Mouse (Mus musculus): ENCODE results near the gene Tmem189. TPM values are rescaled to one million over a fixed set of nuclear protein-coding genes. Genes with fewer than 3 reads are reported as not detected.
A peak's percentile ranks its signal among the peaks of the same experiment; 100 is the strongest.

The Tmem189 gene
- polyA plus RNA-seq, 1 experiment from 2014 or later, result 43.3 TPM

GRCm38 (mm10) chr2:167599917-167600316 lies 89.7 kb downstream of the Tmem189 start:
- no peak overlapping the region for H3K4me2 ChIP-seq
- no peaks in the 10 kb centered on the region for H3K9me3 ChIP-seq (ENCODE audit: low read depth, low read length)
- WGBS, result 62% methylated on average over 6 of the region's 6 CpGs
- DNase-seq, result peak; percentile 66
- no peaks in the 10 kb centered on the region for H3K27me3 ChIP-seq (ENCODE audit: insufficient read depth, low read length)
- no peaks in the 10 kb centered on the region for H3K36me3 ChIP-seq (ENCODE audit: insufficient read depth)
- peaks cover 38% of the 10 kb centered on the region for H3K4me1 ChIP-seq (ENCODE audit: insufficient read depth)
- H3K4me3 ChIP-seq (ENCODE audit: low read depth, low read length), result no peak overlapping the region
- no peak overlapping the region for H3K9ac ChIP-seq
- 0 out of 2 replicates have a peak overlapping the region, but pooled peaks have one; percentile 20 for H3K27ac ChIP-seq (ENCODE audit: low read depth)
- no peak for TF ChIP-seq CTCF (IDR thresholded peaks at IDR 0.05; ENCODE audit: low read depth)
- ATAC-seq (ENCODE audit: insufficient read depth), result no peak

- TF ChIP-seq CTCF (IDR thresholded peaks at IDR 0.05; ENCODE audit: low read depth), result no peak
- Histone ChIP-seq H3K9me3 (ENCODE audit: low read depth, low read length) (no peaks in the 10 kb centered on the region), H3K9ac (no peak overlapping the region), H3K36me3 (ENCODE audit: insufficient read depth) (no peaks in the 10 kb centered on the region), H3K27me3 (ENCODE audit: insufficient read depth, low read length) (no peaks in the 10 kb centered on the region), H3K4me3 (ENCODE audit: low read depth, low read length) (no peak overlapping the region), H3K27ac (ENCODE audit: low read depth) (peak overlapping the region; percentile 27; the same call in 1 of the 2 replicates), H3K4me2 (no peak overlapping the region), H3K4me1 (ENCODE audit: insufficient read depth) (peaks cover 38% of the 10 kb centered on the region)
- WGBS, result 77% methylated on average over 5 of the region's 5 CpGs
- DNase-seq (no peak), ATAC-seq (ENCODE audit: insufficient read depth) (no peak)
These were observed 90.4 kb downstream of the Tmem189 start for GRCm38 (mm10) chr2:167599195-167599594.

GRCm38 (mm10) chr2:167597492-167598186 lies 92.0 kb downstream of the Tmem189 start:
- Histone ChIP-seq H3K9ac (peak overlapping the region; percentile 46; the same call in 1 of the 2 replicates), H3K4me3 (ENCODE audit: low read depth, low read length) (peak overlapping the region; percentile 30), H3K27me3 (ENCODE audit: insufficient read depth, low read length) (no peaks in the 10 kb centered on the region), H3K27ac (ENCODE audit: low read depth) (peak overlapping the region; percentile 89), H3K4me2 (peak overlapping the region; percentile 64), H3K4me1 (ENCODE audit: insufficient read depth) (peaks cover 50% of the 10 kb centered on the region), H3K36me3 (ENCODE audit: insufficient read depth) (no peaks in the 10 kb centered on the region), H3K9me3 (ENCODE audit: low read depth, low read length) (no peaks in the 10 kb centered on the region)
- DNase-seq (peak; percentile 93), ATAC-seq (ENCODE audit: insufficient read depth) (peak; percentile 79)
- WGBS, result 9% methylated on average over 36 of the region's 40 CpGs
- no peak for TF ChIP-seq CTCF (IDR thresholded peaks at IDR 0.05; ENCODE audit: low read depth)

DNA sequence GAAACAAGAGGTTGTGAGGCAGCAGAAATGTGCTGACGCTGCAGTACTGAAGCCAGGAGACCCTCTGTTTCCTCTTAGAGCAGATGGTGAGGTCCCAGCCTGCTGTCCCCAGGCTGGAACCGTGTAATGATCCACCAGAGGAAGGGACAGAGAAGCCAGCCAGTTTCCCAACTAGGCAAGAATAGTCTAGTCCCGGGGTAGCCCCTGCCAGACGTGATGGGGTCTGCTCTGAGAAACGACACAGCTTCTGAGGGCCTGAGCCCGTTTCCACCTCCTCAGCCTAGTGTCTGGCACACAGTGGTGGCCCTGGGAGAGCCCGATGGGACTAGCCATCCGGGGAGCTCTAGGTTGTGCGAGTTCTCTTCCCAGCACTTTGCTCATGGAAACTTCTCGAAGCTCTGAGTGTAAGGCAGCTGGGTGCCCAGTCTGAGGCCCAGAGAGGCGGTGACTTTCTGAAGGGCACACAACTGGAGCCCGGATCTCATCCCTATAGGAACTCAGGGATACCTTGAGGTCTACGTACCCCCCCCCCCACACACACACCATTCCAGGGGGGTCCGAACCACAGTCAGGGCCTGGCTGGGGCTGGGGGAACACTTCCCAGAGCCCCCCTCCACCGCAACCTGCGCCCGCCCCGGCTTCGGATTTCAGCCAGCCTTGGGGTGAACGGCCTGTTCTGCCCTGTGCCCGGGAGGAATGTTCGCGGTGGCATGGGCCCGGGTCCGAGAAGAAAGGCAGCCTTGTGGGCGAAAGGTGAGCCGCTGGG lies 92.7 kb downstream of the Tmem189 start:
- no peaks in the 10 kb centered on the region for H3K9me3 ChIP-seq (ENCODE audit: low read depth, low read length)
- peak overlapping the region; percentile 64 for H3K4me2 ChIP-seq
- WGBS, result 17% methylated on average over 27 of the region's 27 CpGs
- peak overlapping the region; percentile 46; the same call in 1 of the 2 replicates for H3K9ac ChIP-seq
- no peak for TF ChIP-seq CTCF (IDR thresholded peaks at IDR 0.05; ENCODE audit: low read depth)
- ATAC-seq (ENCODE audit: insufficient read depth) (peak; percentile 0; the same call in 1 of the 2 replicates), DNase-seq (peak; percentile 71)
- no peaks in the 10 kb centered on the region for H3K27me3 ChIP-seq (ENCODE audit: insufficient read depth, low read length)
- H3K27ac ChIP-seq (ENCODE audit: low read depth), result peak overlapping the region; percentile 89
- H3K36me3 ChIP-seq (ENCODE audit: insufficient read depth), result no peaks in the 10 kb centered on the region
- H3K4me1 ChIP-seq (ENCODE audit: insufficient read depth), result peaks cover 50% of the 10 kb centered on the region
- H3K4me3 ChIP-seq (ENCODE audit: low read depth, low read length), result peak overlapping the region; percentile 30

DNA sequence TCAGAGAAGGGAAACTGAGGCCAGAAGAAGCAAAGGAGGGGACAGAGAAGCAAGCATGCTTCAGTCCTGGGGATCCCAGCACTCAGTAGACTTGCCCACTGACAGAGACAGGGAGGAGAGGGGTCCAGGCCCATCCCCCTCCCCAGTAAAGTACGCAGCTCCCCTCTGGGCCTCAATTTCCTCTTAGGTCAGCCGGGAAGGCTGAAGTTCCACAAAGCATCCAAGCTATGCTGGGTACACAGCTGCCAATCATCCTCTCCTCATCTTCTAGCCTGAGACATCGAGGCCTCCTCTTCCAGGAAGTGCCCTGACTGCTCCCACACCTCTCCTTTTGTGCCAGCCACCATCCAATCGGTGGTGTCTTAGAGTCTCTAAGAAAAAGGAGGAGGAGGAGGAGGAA lies 93.4 kb downstream of the Tmem189 start:
- Histone ChIP-seq H3K27me3 (ENCODE audit: insufficient read depth, low read length) (no peaks in the 10 kb centered on the region), H3K4me3 (ENCODE audit: low read depth, low read length) (no peak overlapping the region), H3K9ac (peak overlapping the region; percentile 28), H3K9me3 (ENCODE audit: low read depth, low read length) (no peaks in the 10 kb centered on the region), H3K4me2 (peak overlapping the region; percentile 44), H3K27ac (ENCODE audit: low read depth) (peak overlapping the region; percentile 89), H3K4me1 (ENCODE audit: insufficient read depth) (peaks cover 50% of the 10 kb centered on the region), H3K36me3 (ENCODE audit: insufficient read depth) (no peaks in the 10 kb centered on the region)
- ATAC-seq (ENCODE audit: insufficient read depth) (no peak), DNase-seq (no peak)
- TF ChIP-seq CTCF (IDR thresholded peaks at IDR 0.05; ENCODE audit: low read depth), result no peak
- 17% methylated on average over 4 of the region's 4 CpGs for WGBS

GRCm38 (mm10) chr2:167595761-167596171 lies 93.9 kb downstream of the Tmem189 start:
- Histone ChIP-seq H3K27ac (ENCODE audit: low read depth) (peak overlapping the region; percentile 89), H3K9me3 (ENCODE audit: low read depth, low read length) (no peaks in the 10 kb centered on the region), H3K4me3 (ENCODE audit: low read depth, low read length) (no peak overlapping the region), H3K36me3 (ENCODE audit: insufficient read depth) (no peaks in the 10 kb centered on the region), H3K4me2 (peak overlapping the region; percentile 44), H3K4me1 (ENCODE audit: insufficient read depth) (peaks cover 50% of the 10 kb centered on the region), H3K27me3 (ENCODE audit: insufficient read depth, low read length) (no peaks in the 10 kb centered on the region), H3K9ac (peak overlapping the region; percentile 28)
- no peak for TF ChIP-seq CTCF (IDR thresholded peaks at IDR 0.05; ENCODE audit: low read depth)
- DNase-seq, result peak; percentile 69
- WGBS, result 22% methylated on average over 14 of the region's 14 CpGs
- ATAC-seq (ENCODE audit: insufficient read depth), result no peak

- Histone ChIP-seq H3K36me3 (ENCODE audit: insufficient read depth) (no peaks in the 10 kb centered on the region), H3K4me2 (peak overlapping the region; percentile 44), H3K27ac (ENCODE audit: low read depth) (peak overlapping the region; percentile 89), H3K4me3 (ENCODE audit: low read depth, low read length) (peak overlapping the region; percentile 8; the same call in 1 of the 2 replicates), H3K9me3 (ENCODE audit: low read depth, low read length) (no peaks in the 10 kb centered on the region), H3K27me3 (ENCODE audit: insufficient read depth, low read length) (no peaks in the 10 kb centered on the region), H3K9ac (no peak overlapping the region), H3K4me1 (ENCODE audit: insufficient read depth) (peaks cover 44% of the 10 kb centered on the region)
- DNase-seq (peak; percentile 98), ATAC-seq (ENCODE audit: insufficient read depth) (peak; percentile 74)
- WGBS, result 21% methylated on average over 10 of the region's 10 CpGs
- TF ChIP-seq CTCF (IDR thresholded peaks at IDR 0.05; ENCODE audit: low read depth), result peak; percentile 38
These were observed 95.1 kb downstream of the Tmem189 start for GRCm38 (mm10) chr2:167594444-167594934.
